Mouse (Mus musculus) layer of hippocampus, adult 11-12 months (tissue): ENCODE measurements around the gene Gnaq.
"Not testable (repeated sequence)": the region's sequence is repeated elsewhere in the genome, so short reads cannot be mapped to it uniquely, and the experiment has no call there.

Source experiments
- DNase-seq: peaks from one replicate; pipeline ENCODE4 v3.0.0; 2022; ENCODE audit warnings: low spot score

The Gnaq gene

GRCm38 (mm10) chr19:16147446-16147845 lies 14.8 kb downstream of the Gnaq start:
- no peak for DNase-seq

- no peak for DNase-seq
These were observed 16.5 kb downstream of the Gnaq start for GRCm38 (mm10) chr19:16149094-16149493.

GRCm38 (mm10) chr19:16150328-16150727 lies 17.7 kb downstream of the Gnaq start:
- DNase-seq = no peak

GRCm38 (mm10) chr19:16153851-16154250 lies 21.2 kb downstream of the Gnaq start:
- no peak for DNase-seq

- DNase-seq = no peak
These were observed 21.8 kb downstream of the Gnaq start for GRCm38 (mm10) chr19:16154480-16154879.

- DNase-seq = no peak
These were observed 24.5 kb downstream of the Gnaq start for GRCm38 (mm10) chr19:16157120-16157519.

GRCm38 (mm10) chr19:16160759-16161158 lies 28.1 kb downstream of the Gnaq start:
- no peak for DNase-seq

GRCm38 (mm10) chr19:16161222-16161621 lies 28.6 kb downstream of the Gnaq start:
- DNase-seq = no peak

GRCm38 (mm10) chr19:16164396-16164795 lies 31.8 kb downstream of the Gnaq start:
- not testable (repeated sequence) for DNase-seq

GRCm38 (mm10) chr19:16167185-16167584 lies 34.6 kb downstream of the Gnaq start:
- DNase-seq = peak; percentile 43

- no peak for DNase-seq
These were observed 35.6 kb downstream of the Gnaq start for GRCm38 (mm10) chr19:16168192-16168591.

- no peak for DNase-seq
These were observed 36.1 kb downstream of the Gnaq start for GRCm38 (mm10) chr19:16168653-16169198.

GRCm38 (mm10) chr19:16170724-16171123 lies 38.1 kb downstream of the Gnaq start:
- no peak for DNase-seq

GRCm38 (mm10) chr19:16173721-16174120 lies 41.1 kb downstream of the Gnaq start:
- DNase-seq = no peak

GRCm38 (mm10) chr19:16176426-16176825 lies 43.8 kb downstream of the Gnaq start:
- no peak for DNase-seq

GRCm38 (mm10) chr19:16177139-16177727 lies 44.6 kb downstream of the Gnaq start:
- DNase-seq = no peak

- DNase-seq = no peak
These were observed 48.6 kb downstream of the Gnaq start for GRCm38 (mm10) chr19:16181258-16181657.

GRCm38 (mm10) chr19:16181852-16182475 lies 49.3 kb downstream of the Gnaq start:
- no peak for DNase-seq

GRCm38 (mm10) chr19:16183592-16184365 lies 51.1 kb downstream of the Gnaq start:
- DNase-seq = no peak

GRCm38 (mm10) chr19:16186984-16187383 lies 54.4 kb downstream of the Gnaq start:
- no peak for DNase-seq

GRCm38 (mm10) chr19:16187952-16188351 lies 55.3 kb downstream of the Gnaq start:
- DNase-seq = no peak

GRCm38 (mm10) chr19:16189066-16189765 lies 56.6 kb downstream of the Gnaq start:
- no peak for DNase-seq
